Mouse (Mus musculus) left cerebral cortex, adult 2 months (tissue): ENCODE results near the gene Hs6st1. TPM values are rescaled to one million over a fixed set of nuclear protein-coding genes. Genes with fewer than 3 reads are reported as not detected.

Experiments used
- DNase-seq, 2 experiments: peaks; one replicate each; pipeline ENCODE4 v3.0.0; 2021 to 2022; ENCODE audit warnings: low spot score in 2 of 2, mixed read lengths in 1 of 2; ENCODE audit errors: extremely low spot score in 1 of 2
- H3K27ac ChIP-seq: fragments of 200-600 bp; 2 replicates; pipeline ENCODE4 v1.8.1; 2022
- H3K4me3 ChIP-seq: fragments of 200-600 bp; 2 replicates; pipeline ENCODE4 v1.8.1; 2022
- CTCF ChIP-seq: fragments of 200-600 bp; IDR thresholded peaks from 2 replicates; pipeline ENCODE4 v1.8.1; 2022; ENCODE audit warnings: antibody characterized with exemption, mild to moderate bottlenecking, moderate library complexity
- intact Hi-C: fragments of 180-260 bp; cut with DNase I; formaldehyde crosslinking; loops from one replicate; pipeline ENCODE4 v1.15.1; 2025
- total RNA-seq, 2 experiments: library from RNA; stranded (reverse); gene quantifications; 2 replicates each; pipeline ENCODE4 v1.2.3; 2021

The Hs6st1 gene
- total RNA-seq, 2 experiments from 2014 or later, result 52.8 to 56.1 TPM

- intact Hi-C loops, result no loop called here
- TF ChIP-seq CTCF, result no peak
Observed at GRCm38 (mm10) chr1:36074197-36074596, 6.0 kb downstream of the Hs6st1 start.

GRCm38 (mm10) chr1:36074968-36075367 lies 6.8 kb downstream of the Hs6st1 start:
- no peak for DNase-seq
- no peak for TF ChIP-seq CTCF
- intact Hi-C loops, result no loop called here
- no peak overlapping the region for H3K27ac ChIP-seq
- H3K4me3 ChIP-seq, result no peak overlapping the region

More at GRCm38 (mm10) chr1:36074197-36074596, 6.0 kb downstream of the Hs6st1 start:
- no peak overlapping the region for H3K27ac ChIP-seq
- no peak for DNase-seq
- H3K4me3 ChIP-seq, result no peak overlapping the region

DNA sequence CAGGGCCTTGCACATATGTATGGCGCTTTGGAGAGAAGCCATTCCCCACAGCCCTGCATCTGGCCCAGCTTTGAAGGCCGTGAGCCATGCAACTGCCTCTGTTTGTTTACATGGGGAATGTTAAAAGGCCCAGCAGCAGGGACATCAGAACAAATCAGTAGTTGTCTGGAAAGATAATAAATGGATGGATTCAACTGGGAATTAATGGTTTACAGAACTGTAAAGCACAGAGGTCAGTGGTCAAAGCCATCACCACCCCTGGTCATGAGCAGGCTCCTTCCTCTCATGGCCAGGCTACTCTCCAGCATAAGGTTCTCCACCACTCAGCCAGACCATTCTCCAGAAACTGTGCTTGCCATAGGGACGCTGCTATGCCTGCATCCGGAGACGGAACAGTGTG lies 7.5 kb downstream of the Hs6st1 start:
- intact Hi-C loops, result no loop called here
- no peak for TF ChIP-seq CTCF
- Histone ChIP-seq H3K4me3 (no peak overlapping the region), H3K27ac (no peak overlapping the region)
- no peak for DNase-seq

- no peak for TF ChIP-seq CTCF
- intact Hi-C loops, result no loop called here
- no peak overlapping the region for H3K4me3 ChIP-seq
- DNase-seq, result no peak
- no peak overlapping the region for H3K27ac ChIP-seq
Observed at GRCm38 (mm10) chr1:36077084-36077483, 8.9 kb downstream of the Hs6st1 start.

GRCm38 (mm10) chr1:36078250-36078649 lies 10.1 kb downstream of the Hs6st1 start:
- Histone ChIP-seq H3K4me3 (no peak overlapping the region), H3K27ac (no peak overlapping the region)
- no peak for DNase-seq
- no peak for TF ChIP-seq CTCF
- intact Hi-C loops, result no loop called here

DNA sequence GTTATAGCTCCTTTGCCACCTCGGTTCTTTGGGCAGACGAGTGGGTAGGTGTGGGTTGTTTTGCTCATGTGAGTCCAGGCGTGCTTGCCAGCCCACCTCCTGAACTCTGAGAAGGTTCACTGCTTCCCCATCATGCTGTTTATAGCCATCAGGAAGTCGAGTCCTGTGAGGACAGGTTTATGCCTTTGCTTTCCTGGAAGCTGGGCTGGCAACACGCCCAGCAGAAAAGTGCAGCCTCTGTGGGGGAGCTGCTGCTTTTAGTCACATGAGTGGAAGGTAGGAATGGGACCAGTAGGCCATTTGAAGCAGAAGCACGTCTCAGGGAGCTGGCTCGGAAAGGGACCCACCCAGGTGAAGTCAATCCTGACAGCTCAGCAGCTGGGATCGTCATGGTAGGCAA lies 11.5 kb downstream of the Hs6st1 start:
- intact Hi-C loops, result no loop called here
- H3K27ac ChIP-seq, result no peak overlapping the region
- no peak for DNase-seq
- no peak overlapping the region for H3K4me3 ChIP-seq
- TF ChIP-seq CTCF, result no peak

GRCm38 (mm10) chr1:36080974-36081373 lies 12.8 kb downstream of the Hs6st1 start:
- Histone ChIP-seq H3K4me3 (no peak overlapping the region), H3K27ac (no peak overlapping the region)
- no peak for DNase-seq
- TF ChIP-seq CTCF, result no peak
- intact Hi-C loops, result no loop called here

DNA sequence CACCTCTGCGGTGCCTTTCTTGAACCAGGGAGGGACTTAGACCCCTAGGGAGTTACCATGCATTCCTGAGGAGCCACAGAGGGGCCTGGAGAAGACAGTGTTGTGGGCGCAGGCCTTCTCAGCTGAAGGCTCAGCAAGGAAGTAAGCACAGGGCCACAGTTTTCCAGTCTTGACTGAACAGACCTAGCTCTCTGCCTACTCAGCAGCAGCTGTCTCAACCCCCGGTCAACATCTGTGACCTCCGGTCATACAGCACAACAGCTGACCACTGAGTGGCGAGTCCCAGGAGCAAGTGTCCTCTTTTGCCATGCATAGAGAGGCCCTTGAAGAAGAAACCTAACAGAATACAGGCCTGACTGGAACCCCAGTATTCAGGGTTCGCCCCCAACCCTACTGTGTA lies 14.0 kb downstream of the Hs6st1 start:
- TF ChIP-seq CTCF, result no peak
- DNase-seq, result no peak
- Histone ChIP-seq H3K4me3 (no peak overlapping the region), H3K27ac (no peak overlapping the region)
- intact Hi-C loops, result no loop called here

- H3K4me3 ChIP-seq, result no peak overlapping the region
- no peak for TF ChIP-seq CTCF
- intact Hi-C loops, result no loop called here
- no peak for DNase-seq
- no peak overlapping the region for H3K27ac ChIP-seq
Observed at GRCm38 (mm10) chr1:36083554-36083953, 15.4 kb downstream of the Hs6st1 start.

DNA sequence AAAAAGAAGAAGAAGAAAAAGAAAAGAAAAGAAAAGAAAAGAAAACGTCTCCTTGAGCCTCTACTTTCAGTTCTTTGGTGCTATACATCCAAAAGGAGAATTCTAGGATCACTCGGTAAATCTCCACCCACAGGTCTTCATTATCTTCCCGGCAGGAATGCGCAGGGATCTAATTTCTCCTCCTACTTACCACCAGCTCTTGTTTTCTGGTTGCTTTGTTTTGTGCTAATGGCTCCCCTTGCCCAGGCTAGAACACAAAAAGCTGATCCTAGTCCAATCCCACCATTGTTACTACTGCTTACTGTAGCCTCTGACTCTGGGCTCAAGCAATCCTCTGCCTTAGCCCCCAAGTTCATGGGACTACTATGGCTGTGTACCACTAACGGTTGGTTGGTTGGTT lies 16.9 kb downstream of the Hs6st1 start:
- Histone ChIP-seq H3K4me3 (no peak overlapping the region), H3K27ac (no peak overlapping the region)
- DNase-seq, result no peak
- intact Hi-C loops, result no loop called here
- TF ChIP-seq CTCF, result no peak

DNA sequence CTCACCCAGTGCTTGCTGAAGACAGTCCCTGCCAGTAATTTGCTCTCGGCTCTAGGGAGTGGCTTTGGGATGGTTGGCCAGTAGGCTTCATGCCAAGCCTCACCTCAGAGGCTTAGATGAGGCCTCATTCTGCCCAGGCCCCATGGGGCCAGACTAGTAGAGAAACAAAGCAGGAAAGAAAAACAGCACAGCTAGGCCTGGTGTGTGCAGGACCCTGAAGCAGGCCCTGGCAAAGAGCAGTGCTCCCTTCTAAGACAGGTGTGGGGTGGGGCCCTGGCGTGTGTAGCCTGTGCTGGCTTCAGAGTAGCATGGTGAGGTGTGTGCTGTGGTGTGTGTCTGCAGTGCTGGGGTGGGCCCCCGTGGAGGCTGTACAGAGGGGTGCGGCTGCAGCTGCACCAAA lies 20.2 kb downstream of the Hs6st1 start:
- Histone ChIP-seq H3K27ac (no peak overlapping the region), H3K4me3 (no peak overlapping the region)
- no peak for TF ChIP-seq CTCF
- intact Hi-C loops, result no loop called here
- DNase-seq, result no peak

- DNase-seq, result no peak
- no peak for TF ChIP-seq CTCF
- Histone ChIP-seq H3K27ac (no peak overlapping the region), H3K4me3 (no peak overlapping the region)
- intact Hi-C loops, result no loop called here
Observed at GRCm38 (mm10) chr1:36089481-36089880, 21.3 kb downstream of the Hs6st1 start.

DNA sequence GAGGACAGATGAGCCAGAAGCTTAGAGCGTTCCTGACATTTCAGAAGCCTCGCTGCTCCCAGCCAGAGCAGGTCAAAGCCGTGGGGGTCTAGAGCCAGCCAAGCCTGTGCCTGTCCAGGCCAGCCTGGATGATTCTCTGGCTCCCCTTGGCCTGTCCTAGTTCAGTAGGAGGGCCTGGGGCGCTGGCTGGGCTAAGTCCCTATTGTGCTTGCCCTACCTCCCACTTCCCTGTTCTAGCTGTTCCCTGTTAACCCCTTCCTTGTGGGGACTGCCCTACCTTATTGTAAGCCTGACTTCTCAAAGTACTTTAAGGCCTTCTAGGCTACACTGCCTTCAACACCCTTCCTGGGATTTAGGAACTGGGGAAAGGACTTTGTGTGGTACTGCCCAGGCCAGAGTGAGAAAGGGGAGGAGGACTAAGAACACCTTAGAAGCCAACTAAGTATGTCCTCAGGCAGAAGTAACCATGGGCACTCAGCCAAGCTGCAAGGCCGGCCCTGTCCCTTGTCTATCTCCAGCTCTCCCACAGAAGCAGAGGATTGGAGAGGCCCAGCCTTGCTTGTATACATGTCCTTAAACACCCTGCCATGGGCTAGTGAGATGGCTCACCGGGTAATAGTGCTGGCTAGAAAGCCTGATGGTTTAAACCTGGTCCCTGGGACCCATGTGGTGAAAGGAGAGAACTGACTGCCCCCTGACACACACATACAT lies 22.0 kb downstream of the Hs6st1 start:
- no peak for DNase-seq
- intact Hi-C loops, result no loop called here
- no peak for TF ChIP-seq CTCF
- H3K4me3 ChIP-seq, result no peak overlapping the region
- H3K27ac ChIP-seq, result no peak overlapping the region
